Comparison of ENCODE assay signal across 18 mouse cellular contexts in genomic region chr8:123033431-123033830, GRCm38 (mm10). TPM values are rescaled to one million over a fixed set of nuclear protein-coding genes. Genes with fewer than 3 reads are reported as not detected.
A peak's percentile ranks its signal among the peaks of the same experiment; 100 is the strongest.
DNase-seq lines count a peak whose midpoint lies in the region; ATAC-seq and TF ChIP-seq lines count a peak whose summit lies in the region.
"Had no signal": no experiment of that assay in that cellular context is flagged by ENCODE, and none has a peak within 500 bp of the region (broad histone marks: within the 10 kb centered on the region; RNA-seq: fewer than 3 reads in every experiment).

No protein-coding gene starts in this region.

- no peak for DNase-seq in liver, adult 2 months (ENCODE audit: extremely low read depth, low read depth, low spot score)
- no peak for DNase-seq in liver
- DNase-seq in liver, embryonic 11.5 days (ENCODE audit: low spot score): no peak
- no peak for DNase-seq in retina, embryonic 14.5 days (ENCODE audit: low spot score)
- no peak for DNase-seq in urinary bladder, adult 2 months (ENCODE audit: low spot score)
- DNase-seq: adrenal gland, postnatal 25 days; cerebellum, postnatal 14 days; gastrocnemius, postnatal 10 days; kidney, adult 11 months; kidney, postnatal 36 days; lung, postnatal 14 days had no signal

- ATAC-seq in liver, embryonic 11.5 days (replicated peaks; ENCODE audit: low FRiP score): no peak
- ATAC-seq: forebrain, embryonic 16.5 days; midbrain, embryonic 13.5 days had no signal

- no peak for TF ChIP-seq POLR2A in liver, adult 2 months (IDR thresholded peaks at IDR 0.05; ENCODE audit: extremely low read depth, insufficient read depth, low read length)
- TF ChIP-seq POLR2A in bone marrow, adult 2 months (IDR thresholded peaks at IDR 0.05; ENCODE audit: borderline replicate concordance, control insufficient read depth, low read depth, low read length): no peak
- no peak for TF ChIP-seq POLR2A in small intestine, adult 2 months (IDR thresholded peaks at IDR 0.05; ENCODE audit: low read depth, low read length)

- no peaks in the 10 kb centered on the region for H3K27me3 ChIP-seq in liver, adult 2 months (ENCODE audit: control insufficient read depth, insufficient read depth, low read length)
- no peaks in the 10 kb centered on the region for H3K27me3 ChIP-seq in liver, embryonic 11.5 days (replicated peaks; ENCODE audit: control insufficient read depth, insufficient read depth, low read length)
- H3K27me3 ChIP-seq in small intestine, adult 2 months (ENCODE audit: control insufficient read depth, insufficient read depth, low read length): no peaks in the 10 kb centered on the region
- H3K27me3 ChIP-seq: heart, embryonic 12.5 days; midbrain, embryonic 13.5 days had no signal

- peak overlapping the region; percentile 33 for H3K4me2 ChIP-seq in liver, embryonic 11.5 days
- H3K4me2 ChIP-seq: heart, embryonic 12.5 days; hindbrain, embryonic 14.5 days; midbrain, embryonic 13.5 days had no signal

- H3K9me3 ChIP-seq in liver, embryonic 11.5 days (ENCODE audit: control insufficient read depth, low read length): no peaks in the 10 kb centered on the region
- H3K9me3 ChIP-seq: heart, embryonic 12.5 days; midbrain, embryonic 13.5 days had no signal

- peaks cover 29% of the 10 kb centered on the region for H3K4me1 ChIP-seq in liver, adult 2 months (ENCODE audit: control insufficient read depth, insufficient read depth, low read length)
- H3K4me1 ChIP-seq in bone marrow, adult 2 months (ENCODE audit: control insufficient read depth, insufficient read depth, low read length): peaks cover 13% of the 10 kb centered on the region
- peaks cover 66% of the 10 kb centered on the region for H3K4me1 ChIP-seq in liver, embryonic 11.5 days (replicated peaks; ENCODE audit: control insufficient read depth, insufficient read depth, low read length)
- H3K4me1 ChIP-seq in small intestine, adult 2 months (ENCODE audit: control insufficient read depth, insufficient read depth, insufficient read length, low read length): peaks cover 26% of the 10 kb centered on the region

- peaks cover 77% of the 10 kb centered on the region for H3K79me2 ChIP-seq in liver, adult 2 months (ENCODE audit: control insufficient read depth, insufficient read depth, low read length)

- no peak overlapping the region for H3K4me3 ChIP-seq in liver, adult 2 months (ENCODE audit: insufficient read depth, low read depth, low read length)
- H3K4me3 ChIP-seq in bone marrow, adult 2 months (replicated peaks; ENCODE audit: control insufficient read depth, low read depth, low read length): no peak overlapping the region
- no peak overlapping the region for H3K4me3 ChIP-seq in liver, embryonic 11.5 days (ENCODE audit: low read depth, low read length)
- H3K4me3 ChIP-seq in small intestine, adult 2 months (ENCODE audit: low read depth, low read length): no peak overlapping the region
- H3K4me3 ChIP-seq: erythroblast, embryonic 14.5 days; heart, embryonic 12.5 days; midbrain, embryonic 13.5 days had no signal

- peak overlapping the region; percentile 57; the same call in 1 of the 2 replicates for H3K27ac ChIP-seq in liver, adult 2 months (replicated peaks; ENCODE audit: insufficient read depth, low read depth, low read length)
- H3K27ac ChIP-seq in bone marrow, adult 2 months (ENCODE audit: control insufficient read depth, insufficient read depth, low read depth, low read length, poor library complexity): peak overlapping the region; percentile 93; the same call in 1 of the 2 replicates
- no peak overlapping the region for H3K27ac ChIP-seq in liver, embryonic 11.5 days (ENCODE audit: low read depth, low read length)
- H3K27ac ChIP-seq in small intestine, adult 2 months (ENCODE audit: insufficient read depth, low read depth, low read length): peak overlapping the region; percentile 53
- H3K27ac ChIP-seq: hindbrain, embryonic 14.5 days; midbrain, embryonic 13.5 days had no signal

- no peaks in the 10 kb centered on the region for H3K36me3 ChIP-seq in liver, adult 2 months (ENCODE audit: control insufficient read depth, insufficient read depth, low read length)
- no peaks in the 10 kb centered on the region for H3K36me3 ChIP-seq in liver, embryonic 11.5 days (ENCODE audit: control insufficient read depth, insufficient read depth, low read length)
- H3K36me3 ChIP-seq in small intestine, adult 2 months (ENCODE audit: control insufficient read depth, insufficient read depth, low read length): no peaks in the 10 kb centered on the region
- H3K36me3 ChIP-seq: heart, embryonic 12.5 days; midbrain, embryonic 13.5 days had no signal

- no peak for TF ChIP-seq CTCF in liver, adult 2 months (IDR thresholded peaks at IDR 0.05; ENCODE audit: low read depth, low read length)
- no peak for TF ChIP-seq CTCF in bone marrow, adult 2 months (IDR thresholded peaks at IDR 0.05; ENCODE audit: control insufficient read depth, insufficient read depth, low read length)
- TF ChIP-seq CTCF in small intestine, adult 2 months (IDR thresholded peaks at IDR 0.05; ENCODE audit: extremely low read depth, insufficient read length, insufficient replicate concordance, low read depth, low read length): no peak

- no peak overlapping the region for H3K9ac ChIP-seq in liver, adult 2 months (ENCODE audit: low read depth, low read length)
- H3K9ac ChIP-seq in liver, embryonic 11.5 days (ENCODE audit: low read depth, low read length): no peak overlapping the region
- H3K9ac ChIP-seq: heart, embryonic 12.5 days; hindbrain, embryonic 14.5 days; midbrain, embryonic 13.5 days had no signal

RNA-seq across cellular contexts. Expression of gene Ankrd11, which starts 8.6 kb away (rescaled TPM):
- 22.1 and 28.0 TPM in 2 replicates for total RNA-seq in liver, adult 2 months (2014; rRNA removed)
- 22.7 and 28.3 TPM in 2 replicates for polyA plus RNA-seq in liver, adult 2 months (2012; rRNA removed)
- 38.1 and 78.7 TPM in 2 replicates for polyA plus RNA-seq in bone marrow, adult 2 months (2011; ENCODE audit: insufficient read depth, insufficient read length, low replicate concordance, missing spikeins)
- polyA plus RNA-seq in liver, embryonic 11.5 days (2014; fragmentation: Nextera tagmentation; extraction: Ambion mirVana): 49.2 and 53.8 TPM in 2 replicates
- 23.9 and 79.9 TPM in 2 replicates for polyA plus RNA-seq in small intestine, adult 2 months (2012; rRNA removed)
- polyA plus RNA-seq in urinary bladder, adult 2 months (2012; rRNA removed): 37.9 and 57.1 TPM in 2 replicates

RNA-seq across cellular contexts. Expression of gene Spg7, which starts 29.3 kb away (rescaled TPM):
- 27.4 and 29.5 TPM in 2 replicates for total RNA-seq in liver, adult 2 months (2014; rRNA removed)
- 62.4 and 81.4 TPM in 2 replicates for polyA plus RNA-seq in liver, adult 2 months (2012; rRNA removed)
- polyA plus RNA-seq in bone marrow, adult 2 months (2011; ENCODE audit: insufficient read depth, insufficient read length, low replicate concordance, missing spikeins): 66.1 and 74.6 TPM in 2 replicates
- 41.3 and 46.0 TPM in 2 replicates for polyA plus RNA-seq in liver, embryonic 11.5 days (2014; fragmentation: Nextera tagmentation; extraction: Ambion mirVana)
- 54.1 and 132 TPM in 2 replicates for polyA plus RNA-seq in small intestine, adult 2 months (2012; rRNA removed)
- polyA plus RNA-seq in urinary bladder, adult 2 months (2012; rRNA removed): 56.0 and 63.5 TPM in 2 replicates
